Mouse (Mus musculus) lung, postnatal 0 days (tissue): Measurements from ENCODE around the gene Mettl8.

ENCODE experiments used
- CTCF ChIP-seq: IDR thresholded peaks from 2 replicates; pipeline ENCODE4 v1.5.1; 2016; ENCODE audit warnings: antibody characterized with exemption, mild to moderate bottlenecking
- EP300 ChIP-seq: IDR thresholded peaks from 2 replicates; pipeline ENCODE4 v1.6.1; 2016; ENCODE audit warnings: antibody characterized with exemption, mild to moderate bottlenecking, control low read depth

DNA sequence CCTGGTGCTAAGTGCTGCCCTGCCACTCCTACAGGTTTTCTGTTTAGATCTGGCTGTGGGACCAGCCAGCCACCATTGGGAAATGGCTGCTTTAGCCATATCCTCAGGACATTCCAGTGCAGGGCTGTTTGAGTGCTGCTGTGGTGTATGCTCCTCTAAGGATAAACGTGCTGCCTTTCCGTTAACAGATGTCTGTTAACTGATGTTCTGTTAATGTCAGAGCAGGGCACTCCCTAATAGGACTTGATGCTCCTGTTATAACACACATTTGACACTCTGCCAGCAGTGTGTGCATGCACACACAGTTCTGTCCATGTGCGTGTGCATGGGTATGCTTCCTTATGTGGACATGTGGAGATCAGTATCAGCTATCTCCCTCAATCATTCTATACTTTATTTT, 61.6 kb downstream of the Mettl8 start:
- no peak for TF ChIP-seq CTCF
- no peak for TF ChIP-seq EP300
